Mouse (Mus musculus) liver, adult 2 months (tissue): ENCODE data around the gene Fam76b.

ENCODE experiments used
- CTCF ChIP-seq: fragments of 200-500 bp; IDR thresholded peaks from 2 replicates; pipeline ENCODE4 v1.5.1; 2011; ENCODE audit warnings: low read depth, low read length, control low read depth
- POLR2A ChIP-seq: fragments of 200-500 bp; IDR thresholded peaks from 2 replicates; pipeline ENCODE4 v1.6.1; 2011; ENCODE audit warnings: low read length, control low read depth; ENCODE audit not compliant: insufficient read depth; ENCODE audit errors: extremely low read depth

DNA sequence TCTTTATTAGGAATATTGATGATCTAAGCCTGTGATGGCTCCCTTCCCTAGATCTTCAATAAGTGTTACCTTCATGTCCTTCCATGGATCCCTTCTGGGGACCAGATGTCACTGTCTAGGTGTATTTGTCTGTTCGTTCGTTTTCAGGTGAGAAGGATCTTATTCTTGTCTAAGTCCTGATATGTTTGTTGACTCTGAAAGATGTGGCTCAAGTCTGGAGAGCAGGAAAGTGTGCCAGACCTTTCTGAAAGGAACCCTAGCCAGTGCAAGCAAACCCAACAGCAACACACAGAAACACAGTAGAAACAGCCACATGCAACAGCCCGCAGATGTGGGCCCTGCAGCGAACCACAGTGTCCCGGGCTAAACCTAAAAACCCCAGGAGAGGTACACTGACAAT lies 61.5 kb downstream of the Fam76b start:
- TF ChIP-seq CTCF (no peak), POLR2A (no peak)
